Mouse (Mus musculus): Measurements from ENCODE around the gene Sall1.
A peak's percentile ranks its signal among the peaks of the same experiment; 100 is the strongest.

Gene Sall1

GRCm38 (mm10) chr8:89038920-89039319 is 5.0 kb downstream of the Sall1 start:
- no peak for DNase-seq (ENCODE audit: low read depth, low spot score)

DNA sequence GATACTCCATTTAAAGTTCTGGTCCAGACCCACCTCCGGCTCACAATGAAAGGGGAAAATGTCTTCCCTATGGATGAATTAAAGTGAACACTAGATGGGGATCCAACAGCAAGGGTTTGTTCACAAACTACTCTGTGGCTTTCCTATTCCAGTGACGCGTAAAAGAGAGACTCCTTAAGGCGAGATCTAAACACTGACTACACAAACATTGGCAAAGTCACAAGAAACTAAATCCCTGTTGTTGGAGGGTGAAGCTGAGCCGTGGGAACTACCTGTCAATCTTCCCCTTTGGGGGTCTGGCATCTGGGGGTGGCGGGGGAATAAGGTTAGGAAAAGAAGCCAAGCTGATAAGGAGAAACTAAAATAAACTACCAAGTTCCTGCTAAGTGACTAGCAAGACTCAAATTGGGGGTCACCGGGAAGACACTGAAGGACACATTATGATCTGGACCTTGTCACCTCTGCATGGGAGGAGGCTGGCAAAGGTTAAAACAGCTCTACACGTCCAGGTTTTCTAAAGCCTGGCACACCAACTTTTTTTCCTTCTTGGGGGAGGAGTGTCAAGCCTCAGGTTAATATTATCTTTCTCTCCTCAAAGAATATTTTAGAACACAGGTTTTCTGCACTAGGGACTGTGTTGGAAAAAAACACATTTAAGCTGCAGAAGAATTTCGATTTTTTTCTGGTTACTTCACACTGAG is 6.3 kb downstream of the Sall1 start:
- no peak for DNase-seq (ENCODE audit: low read depth, low spot score)

GRCm38 (mm10) chr8:89032412-89032811 is 11.6 kb downstream of the Sall1 start:
- no peak for DNase-seq (ENCODE audit: low read depth, low spot score)

DNA sequence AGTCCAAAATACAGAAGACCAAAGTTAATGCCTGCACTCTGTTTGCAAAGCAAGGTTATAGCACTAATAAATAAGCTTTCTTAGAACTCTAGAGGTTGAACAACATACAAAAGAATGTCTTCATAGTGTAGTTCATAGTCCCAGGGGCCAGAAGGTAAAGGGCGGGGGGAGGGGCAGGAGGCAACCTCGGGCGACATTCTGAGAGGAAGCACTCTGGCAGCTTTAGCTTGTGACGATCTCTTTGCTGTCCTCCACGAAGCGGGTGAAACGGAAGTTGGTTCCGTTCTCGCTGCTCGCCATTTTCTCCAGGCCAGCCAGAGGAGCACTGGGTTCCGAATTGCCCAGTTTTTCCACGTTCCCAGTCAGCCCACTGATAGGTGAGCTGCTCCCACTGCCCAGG is 15.8 kb downstream of the Sall1 start:
- no peak for DNase-seq (ENCODE audit: low read depth, low spot score)

DNA sequence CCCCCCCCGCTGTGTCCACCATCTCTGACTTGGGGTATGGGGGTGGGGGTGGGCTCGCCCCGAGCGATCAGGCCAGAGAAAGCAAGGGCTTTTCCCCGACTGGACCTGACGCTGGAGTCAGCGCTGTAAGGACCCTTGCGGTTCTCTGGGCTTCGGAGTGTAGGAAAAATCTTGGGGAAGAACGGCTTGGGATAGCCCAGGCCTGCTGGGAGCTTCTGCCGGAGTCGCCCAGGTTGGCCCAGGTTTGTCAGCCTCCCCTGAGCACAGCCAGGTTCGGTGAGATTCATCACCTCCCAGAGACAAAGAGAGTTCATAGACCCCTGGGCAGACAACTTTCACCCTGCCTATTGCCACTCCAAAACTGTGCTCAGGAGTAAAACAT is 17.8 kb downstream of the Sall1 start:
- DNase-seq (ENCODE audit: low read depth, low spot score), result no peak

DNA sequence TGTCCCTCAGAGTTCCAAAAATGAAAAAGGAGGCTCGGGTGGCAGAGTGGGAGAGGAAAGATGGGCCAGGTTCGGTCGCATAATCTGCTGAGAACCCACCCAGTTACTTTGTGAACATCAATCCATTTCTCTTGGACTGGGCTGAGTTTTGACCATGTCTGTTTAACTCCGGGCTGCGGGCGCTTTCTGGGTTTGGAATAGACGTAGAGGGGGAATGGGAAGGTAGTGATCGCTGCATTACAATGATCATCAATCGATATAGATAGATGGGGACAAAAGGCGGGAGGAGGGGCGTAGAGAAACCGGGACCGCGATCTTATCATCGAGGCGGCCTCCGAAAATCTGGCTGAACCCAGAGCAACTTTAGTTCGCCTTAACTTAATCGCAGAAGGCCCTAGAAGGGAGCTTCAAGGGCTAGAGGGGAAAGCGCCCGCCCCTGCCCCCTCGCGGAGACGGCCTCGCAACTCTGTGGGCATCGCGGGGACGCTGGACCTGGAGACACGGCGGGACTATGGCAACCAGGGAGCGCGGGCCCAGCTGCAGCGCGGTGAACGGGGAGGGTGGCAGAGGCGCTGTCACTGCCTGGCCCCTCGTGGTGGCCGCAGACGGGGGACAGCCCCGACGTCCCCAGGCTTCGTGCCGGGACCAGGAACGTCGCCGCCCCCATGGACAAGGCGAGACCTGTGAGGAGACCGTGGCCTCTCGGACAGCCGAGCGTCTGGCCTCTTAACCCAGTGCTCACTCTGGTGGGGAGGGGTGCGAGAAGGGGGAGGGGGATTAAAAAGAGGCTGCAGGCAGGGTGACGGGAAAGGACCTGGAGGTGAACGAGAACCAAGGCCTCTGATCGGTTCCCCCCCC is 18.5 kb downstream of the Sall1 start:
- peak; percentile 48 for DNase-seq (ENCODE audit: low read depth, low spot score)

GRCm38 (mm10) chr8:89024796-89025195 is 19.2 kb downstream of the Sall1 start:
- DNase-seq (ENCODE audit: low read depth, low spot score), result no peak

GRCm38 (mm10) chr8:89021139-89021538 is 22.8 kb downstream of the Sall1 start:
- DNase-seq (ENCODE audit: low read depth, low spot score), result peak; percentile 43

DNA sequence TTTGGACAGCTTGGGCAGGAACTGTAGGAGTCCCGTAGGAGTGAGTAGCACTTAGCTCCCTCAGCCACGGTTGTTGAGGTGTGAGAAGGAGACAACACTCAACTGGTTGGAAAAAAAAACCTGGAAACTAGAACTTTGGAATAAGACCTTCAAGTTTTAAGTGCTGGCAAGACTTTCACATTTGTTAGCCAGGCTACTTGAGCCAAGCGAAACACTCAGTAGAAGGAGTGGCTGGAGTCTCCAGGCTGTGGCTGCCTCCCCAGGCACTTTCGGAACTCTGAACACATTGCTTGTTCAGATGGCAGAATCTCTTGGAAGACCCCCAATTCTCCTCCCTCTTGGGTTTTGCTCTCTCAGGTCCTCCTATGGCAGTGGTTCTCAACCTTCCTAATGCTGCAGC is 26.1 kb downstream of the Sall1 start:
- DNase-seq (ENCODE audit: low read depth, low spot score), result no peak

DNA sequence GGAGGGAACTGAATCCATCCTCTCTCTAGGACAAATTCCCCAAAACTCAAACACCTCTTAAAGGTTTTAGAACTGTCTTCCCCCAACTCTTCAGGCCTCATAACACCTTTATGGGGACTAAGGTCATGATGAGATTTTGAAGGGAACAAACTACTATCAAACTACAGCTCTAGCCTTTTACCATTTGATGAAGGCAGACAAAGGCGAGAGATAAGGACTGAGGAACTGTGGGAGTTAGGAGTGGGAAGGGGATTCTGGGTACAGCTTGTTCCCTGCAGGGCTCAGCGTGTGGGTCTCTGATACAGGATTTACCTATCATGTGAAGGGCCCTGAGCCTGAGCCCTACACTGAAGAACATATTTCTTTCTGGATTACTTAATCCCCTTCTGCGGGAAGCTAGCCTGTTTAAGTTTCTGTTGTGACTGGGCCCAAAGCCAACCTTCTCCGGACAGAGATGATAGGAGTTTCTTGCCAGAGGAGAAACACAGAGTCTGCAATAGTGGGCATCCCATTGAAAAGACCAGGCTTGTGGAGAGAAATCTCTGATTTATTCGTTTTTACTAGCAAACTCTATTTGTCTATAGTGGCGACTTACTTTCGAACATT is 27.4 kb downstream of the Sall1 start:
- DNase-seq (ENCODE audit: low read depth, low spot score), result no peak

GRCm38 (mm10) chr8:89015539-89015938 is 28.4 kb downstream of the Sall1 start:
- no peak for DNase-seq (ENCODE audit: low read depth, low spot score)

GRCm38 (mm10) chr8:89012853-89013534 is 31.0 kb downstream of the Sall1 start:
- DNase-seq (ENCODE audit: low read depth, low spot score), result no peak

DNA sequence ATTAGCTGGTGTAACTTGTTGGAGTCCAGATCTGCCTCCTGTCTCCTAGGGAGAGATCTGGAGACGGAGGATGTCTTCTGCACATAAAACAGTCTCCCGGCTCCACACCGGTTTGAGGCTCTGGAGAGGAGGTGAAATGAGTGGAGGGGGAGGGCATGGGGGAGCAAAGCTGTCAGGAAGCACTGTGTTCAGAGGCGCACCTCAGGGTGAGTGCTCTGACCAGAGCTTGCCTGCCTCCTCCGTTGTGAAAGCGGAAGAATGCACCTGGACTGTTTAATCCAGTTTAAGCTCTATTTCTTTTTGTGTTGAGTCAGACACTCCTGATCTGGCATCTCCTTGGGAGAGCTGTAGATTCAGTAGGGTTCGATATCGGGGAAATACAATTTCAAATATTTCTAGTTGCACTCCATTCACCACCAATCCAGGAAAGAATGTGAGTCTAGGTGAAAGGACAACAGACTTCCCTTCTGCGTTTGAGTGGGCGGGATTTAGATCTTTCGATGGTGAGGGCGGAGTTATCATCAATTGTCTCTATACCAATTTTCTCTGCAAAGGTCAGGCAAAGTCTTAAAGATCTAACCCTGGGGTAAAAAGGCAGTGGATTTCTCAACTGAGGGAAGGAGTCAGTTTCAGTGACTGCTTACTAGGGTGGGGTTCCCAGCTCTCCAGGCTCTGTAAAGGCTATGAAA is 31.8 kb downstream of the Sall1 start:
- DNase-seq (ENCODE audit: low read depth, low spot score), result no peak

- no peak for DNase-seq (ENCODE audit: low read depth, low spot score)
These were observed 35.2 kb downstream of the Sall1 start for GRCm38 (mm10) chr8:89008784-89009183.

DNA sequence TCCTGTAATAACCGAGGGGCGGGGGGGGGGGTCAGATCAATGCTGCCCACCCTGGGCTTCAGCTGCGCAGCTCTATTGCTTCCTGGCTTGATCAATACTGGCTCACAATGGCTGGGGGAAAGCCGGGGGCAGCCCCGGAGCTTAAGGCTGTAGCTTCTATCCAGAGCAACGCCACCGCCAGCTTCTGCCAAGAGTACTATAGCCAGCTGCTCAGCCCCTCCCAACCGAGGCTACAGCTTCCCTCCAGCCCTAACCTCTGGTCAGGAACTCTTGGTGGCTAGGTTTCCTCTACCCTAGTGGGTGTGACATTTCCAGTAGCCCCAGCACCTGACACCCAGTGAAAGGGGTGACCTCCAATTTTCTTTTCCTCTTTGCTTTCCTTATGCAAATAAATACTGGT is 36.8 kb downstream of the Sall1 start:
- DNase-seq (ENCODE audit: low read depth, low spot score), result no peak

GRCm38 (mm10) chr8:89006426-89006825 is 37.5 kb downstream of the Sall1 start:
- DNase-seq (ENCODE audit: low read depth, low spot score), result no peak

DNA sequence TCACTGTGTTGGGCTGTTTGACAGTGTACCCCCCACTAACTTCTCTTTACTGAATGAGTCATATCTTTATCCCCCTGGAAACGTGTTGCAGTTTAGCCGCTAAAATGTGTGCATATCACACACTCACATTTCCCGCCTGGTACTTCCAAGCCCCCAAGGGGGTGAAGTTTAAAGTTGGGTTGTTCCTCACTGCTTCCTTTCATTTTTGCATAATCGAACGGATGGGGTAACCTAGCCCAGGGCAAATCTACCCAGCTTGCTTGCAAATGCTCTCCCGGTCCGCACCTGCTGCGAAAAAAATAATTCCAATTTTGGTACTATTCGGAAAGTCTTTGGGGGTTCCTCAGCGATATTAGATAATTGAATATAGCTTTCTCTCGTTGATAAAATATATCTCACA is 38.2 kb downstream of the Sall1 start:
- no peak for DNase-seq (ENCODE audit: low read depth, low spot score)

GRCm38 (mm10) chr8:89004041-89004440 is 39.9 kb downstream of the Sall1 start:
- no peak for DNase-seq (ENCODE audit: low read depth, low spot score)

GRCm38 (mm10) chr8:89003336-89003896 is 40.5 kb downstream of the Sall1 start:
- no peak for DNase-seq (ENCODE audit: low read depth, low spot score)

- DNase-seq (ENCODE audit: low read depth, low spot score), result no peak
These were observed 41.8 kb downstream of the Sall1 start for GRCm38 (mm10) chr8:89002128-89002527.

GRCm38 (mm10) chr8:88997276-88997675 is 46.7 kb downstream of the Sall1 start:
- DNase-seq (ENCODE audit: low read depth, low spot score), result no peak
